Mouse (Mus musculus) embryo, embryonic 11 days (tissue): ENCODE measurements at regions not wholly inside any gene's neighbourhood (a gene's known extent, or its start where the extent isn't known, plus 50 kb on each side); places are given as distances from the start of the nearest gene placed in this dataset.

ENCODE experiments used
- DNase-seq: peaks from one replicate; pipeline ENCODE4 v3.0.0-alpha.2; 2015

DNA sequence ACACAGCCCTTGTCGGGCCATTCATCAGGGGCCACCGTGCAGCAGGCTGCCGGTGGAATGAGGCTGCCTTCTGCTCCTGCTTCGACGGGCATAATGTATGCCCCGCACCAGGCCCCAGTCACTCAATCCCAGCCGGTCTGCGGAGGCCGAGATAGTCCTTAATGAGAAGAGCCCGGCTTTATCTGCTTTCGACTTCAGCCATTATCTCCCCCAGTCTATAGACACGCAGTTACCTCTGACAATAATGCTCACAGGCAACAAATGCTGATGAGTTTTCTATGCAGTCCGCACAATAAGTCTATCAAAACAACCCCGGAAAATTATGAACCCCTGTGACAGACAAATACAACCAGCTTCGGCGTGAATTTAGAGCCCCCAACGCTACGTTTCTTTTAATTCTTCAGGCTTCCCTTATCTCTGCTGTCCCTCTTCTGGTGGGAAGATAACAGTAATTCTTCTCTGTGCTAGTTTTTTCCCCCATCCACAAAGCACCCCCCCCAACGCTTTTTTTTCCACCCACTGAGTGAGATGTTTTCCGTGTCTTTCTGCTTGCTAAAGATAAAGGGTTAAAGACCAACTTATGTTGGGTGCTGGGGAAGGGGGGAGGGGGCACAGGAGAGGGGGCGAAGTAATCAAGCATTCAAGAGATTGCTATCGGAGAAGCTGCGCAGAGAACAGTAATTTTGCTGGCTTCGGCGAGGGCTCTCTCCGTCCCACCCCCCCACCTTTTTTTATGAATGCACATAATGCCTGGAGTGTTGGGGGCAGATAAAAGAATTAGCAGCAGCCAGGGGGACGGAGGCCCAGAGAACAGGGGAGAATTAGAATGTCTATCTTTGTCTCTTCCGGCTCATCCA is 117.8 kb downstream of the Mrm1 start:
- peak; percentile 52 for DNase-seq

DNA sequence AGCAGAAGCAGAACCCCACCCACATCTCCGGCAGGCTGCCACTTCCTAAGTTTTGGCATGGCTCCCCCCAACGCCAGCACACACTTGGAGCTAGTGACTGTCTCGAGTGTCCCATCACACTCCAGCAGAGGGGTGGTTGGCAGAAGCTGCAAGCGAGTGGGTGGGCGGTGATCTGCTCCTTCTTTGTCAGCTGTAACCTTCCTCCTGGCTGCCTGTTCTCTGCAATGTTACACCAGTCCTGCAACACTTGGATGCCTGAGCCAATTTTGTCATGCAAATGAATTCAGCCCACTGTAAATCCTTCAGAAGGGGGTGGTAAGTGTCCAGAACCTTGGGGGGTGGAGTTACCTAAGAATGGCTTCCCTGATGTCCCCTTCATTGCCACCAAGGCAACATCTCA is 121.8 kb downstream of the Mrm1 start:
- no peak for DNase-seq

DNA sequence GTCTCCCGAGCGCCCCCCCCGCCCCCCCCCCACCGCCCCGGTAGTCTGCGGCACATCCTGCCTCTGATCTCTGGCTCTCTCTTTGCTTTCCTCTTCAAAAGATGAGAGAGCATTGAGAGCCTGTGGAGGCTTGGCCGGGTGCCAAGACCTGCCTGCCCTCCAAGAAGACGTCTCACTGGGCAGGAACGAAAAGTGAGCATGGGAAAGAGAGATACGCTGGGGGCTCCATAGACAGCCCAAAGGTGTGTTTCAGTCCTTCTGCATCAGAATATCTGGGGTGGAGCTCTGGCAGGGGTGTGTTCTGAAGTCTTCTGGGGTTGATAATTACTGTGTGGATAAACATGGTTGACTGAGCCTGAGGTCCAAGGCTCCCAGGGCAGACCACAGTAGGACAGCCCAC is 126.7 kb downstream of the Mrm1 start:
- DNase-seq, result peak; percentile 19

DNA sequence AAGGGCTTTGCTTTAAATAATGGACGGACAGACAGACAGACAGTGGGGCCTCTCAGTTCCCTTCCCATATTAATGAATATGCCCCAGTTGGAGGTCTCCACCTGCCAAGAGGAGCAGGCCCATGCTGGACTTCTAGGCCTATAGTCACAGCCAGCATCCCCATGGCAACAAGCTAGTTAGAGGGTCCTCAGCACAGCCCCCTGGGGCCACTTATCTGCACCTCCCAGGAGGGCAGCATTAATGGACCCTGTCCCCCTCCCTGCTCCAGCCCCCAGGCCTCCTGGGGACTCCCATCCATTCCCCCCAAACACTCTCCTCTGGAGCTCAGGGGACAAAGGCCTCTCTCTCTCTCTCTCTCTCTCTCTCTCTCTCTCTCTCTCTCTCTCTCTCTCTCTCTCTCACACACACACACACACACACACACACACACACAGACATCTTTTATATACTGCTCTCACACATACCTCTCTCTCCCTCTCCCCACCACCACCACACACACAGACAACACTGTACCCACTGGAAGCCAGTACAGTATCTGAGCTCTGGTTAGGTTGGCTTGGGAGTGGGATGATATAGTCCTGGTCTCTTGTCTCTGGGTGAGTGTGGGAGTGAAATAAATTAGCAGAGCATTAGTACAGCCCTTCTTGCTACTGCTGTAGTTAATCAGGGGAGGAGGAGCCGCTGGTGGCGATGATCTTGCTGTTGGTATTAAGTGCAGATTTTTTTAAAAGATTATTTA is 127.7 kb downstream of the Mrm1 start:
- peak; percentile 17 for DNase-seq

DNA sequence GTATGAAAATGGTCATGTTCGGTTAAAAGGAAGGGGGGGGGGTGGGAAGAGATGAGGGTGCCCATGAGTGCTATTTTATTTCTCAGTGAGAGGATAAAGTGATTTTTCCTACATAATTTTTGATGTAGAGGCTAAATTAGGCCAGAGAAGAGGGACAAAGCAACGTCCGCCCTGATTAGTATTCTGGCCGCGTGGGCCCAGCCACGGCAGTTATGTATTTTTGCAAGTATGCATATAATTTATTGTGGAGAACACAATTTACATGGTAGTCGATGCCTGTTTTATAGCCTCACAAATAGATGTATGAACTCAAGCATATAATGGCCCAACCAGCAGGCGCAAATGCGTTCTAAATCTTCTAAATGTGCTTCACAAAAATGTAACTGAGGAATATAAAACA is 132.8 kb downstream of the Mrm1 start:
- DNase-seq, result no peak

DNA sequence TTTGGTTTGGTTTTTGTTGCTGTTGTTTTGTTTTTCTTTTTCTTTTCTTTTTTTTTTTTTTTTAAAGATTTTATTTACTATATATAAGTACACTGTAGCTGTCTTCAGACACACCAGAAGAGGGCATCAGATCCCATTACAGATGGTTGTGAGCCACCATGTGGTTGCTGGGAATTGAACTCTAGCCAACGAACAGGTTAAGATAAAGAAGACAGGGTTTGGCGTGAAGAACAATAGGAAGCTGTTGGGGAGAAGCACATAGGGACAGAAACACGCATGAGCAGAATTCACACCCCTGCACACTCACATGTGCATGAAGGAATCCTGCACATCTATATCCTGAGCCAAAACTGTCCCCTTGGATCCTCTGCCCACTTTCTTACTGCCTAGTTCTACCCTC is 135.0 kb downstream of the Mrm1 start:
- no peak for DNase-seq

DNA sequence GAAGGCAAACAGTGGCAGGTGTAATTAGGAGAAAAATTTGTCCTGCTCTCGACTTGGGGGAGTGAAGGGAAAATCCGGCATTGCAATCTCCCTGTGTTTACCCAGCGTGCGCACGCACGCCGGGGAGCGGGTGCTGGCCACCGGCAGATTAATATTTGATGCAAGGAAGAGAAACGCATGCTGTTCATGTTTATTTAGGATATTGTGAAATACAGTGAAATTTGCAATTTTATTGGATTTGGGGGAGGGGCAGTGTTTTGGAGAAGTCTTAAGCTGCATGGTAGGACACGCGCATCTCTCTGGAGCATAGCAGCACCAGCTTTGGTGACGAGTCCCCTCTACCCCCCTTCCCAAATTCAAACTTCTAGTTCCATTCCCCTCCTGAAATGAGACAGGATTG is 136.4 kb downstream of the Mrm1 start:
- no peak for DNase-seq

DNA sequence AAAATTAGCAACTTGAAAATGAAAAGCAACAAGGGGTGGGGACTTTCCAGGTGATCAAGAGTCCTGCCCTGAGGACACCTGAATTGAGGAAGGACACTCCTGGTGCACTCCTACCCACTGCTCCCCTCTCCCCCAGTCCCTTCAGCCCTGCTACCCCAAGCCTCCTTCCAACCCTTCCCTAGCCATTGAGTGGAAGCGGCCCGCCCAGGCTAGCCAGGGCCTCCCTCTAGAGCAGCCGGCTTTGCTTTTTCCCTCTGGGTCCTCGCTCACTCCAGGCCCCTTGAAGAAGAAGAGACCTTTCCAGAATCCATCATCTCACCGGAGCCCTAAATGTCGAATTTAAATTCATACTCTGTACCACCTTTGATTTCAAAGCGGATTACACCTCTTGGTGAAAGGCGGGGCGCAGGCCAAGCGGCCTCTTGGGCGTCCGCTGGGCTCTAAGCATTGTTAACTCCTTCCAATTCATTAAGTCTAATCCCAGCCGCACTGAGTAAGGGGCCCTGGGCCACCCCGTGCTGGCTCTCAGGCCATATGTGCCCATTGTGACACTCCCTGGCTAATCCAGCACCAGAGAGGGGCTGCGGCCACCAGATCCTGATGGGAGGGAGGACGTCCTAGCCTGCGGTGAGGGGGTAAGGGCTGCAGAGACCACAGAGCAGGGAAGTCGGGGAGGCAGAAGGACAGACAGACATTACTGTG is 142.8 kb downstream of the Mrm1 start:
- peak; percentile 58 for DNase-seq

DNA sequence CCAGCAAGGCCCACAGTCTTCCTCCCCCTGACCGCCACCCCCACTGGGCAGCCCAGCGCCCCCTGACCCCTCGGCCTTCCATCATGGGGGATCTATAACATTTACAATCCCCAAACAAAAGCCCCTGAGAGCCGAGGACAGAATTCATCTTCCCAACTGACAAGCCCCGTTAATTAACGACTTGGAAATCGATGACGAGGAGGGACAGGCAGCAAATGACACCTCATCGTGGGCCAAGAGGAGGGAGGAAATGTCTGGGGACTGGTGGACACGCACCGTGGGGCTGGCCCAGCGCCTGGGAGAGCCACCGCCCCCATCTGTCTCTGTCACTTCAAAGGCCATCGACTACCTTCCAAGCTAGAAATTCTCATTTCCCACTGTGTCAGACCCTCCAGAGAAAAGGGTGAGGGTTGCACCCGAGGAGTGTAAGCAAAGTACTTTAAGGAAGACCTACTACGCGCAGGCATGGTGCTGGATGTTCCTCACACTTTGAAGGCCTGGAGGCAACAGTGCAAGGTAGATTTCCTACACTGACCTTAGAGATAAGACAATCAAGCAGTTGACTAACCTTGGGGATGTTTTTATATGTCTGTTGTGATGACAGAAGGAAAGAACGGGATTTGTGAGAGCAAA is 146.4 kb downstream of the Mrm1 start:
- peak; percentile 32 for DNase-seq

DNA sequence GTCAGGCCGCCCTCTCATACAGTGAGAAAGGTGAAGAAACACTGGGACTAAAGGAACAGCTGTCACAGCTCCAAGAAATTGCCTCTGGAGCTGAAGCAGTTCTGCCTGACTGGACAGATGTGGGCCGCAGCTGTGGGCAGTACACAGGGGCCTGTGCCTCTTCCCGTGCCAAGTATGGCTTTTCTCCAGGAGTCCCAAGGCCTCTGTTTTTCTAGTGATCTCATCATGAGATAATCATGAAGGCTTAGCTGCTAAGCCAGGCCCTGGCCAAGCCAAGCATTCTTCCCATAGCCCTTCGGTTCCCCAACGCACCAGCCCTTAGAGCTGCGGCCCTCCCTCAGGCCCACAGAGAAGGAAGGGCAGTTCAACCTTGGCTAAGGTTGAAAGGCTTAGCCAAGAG is 146.2 kb upstream of the Lhx1 start:
- DNase-seq, result no peak

DNA sequence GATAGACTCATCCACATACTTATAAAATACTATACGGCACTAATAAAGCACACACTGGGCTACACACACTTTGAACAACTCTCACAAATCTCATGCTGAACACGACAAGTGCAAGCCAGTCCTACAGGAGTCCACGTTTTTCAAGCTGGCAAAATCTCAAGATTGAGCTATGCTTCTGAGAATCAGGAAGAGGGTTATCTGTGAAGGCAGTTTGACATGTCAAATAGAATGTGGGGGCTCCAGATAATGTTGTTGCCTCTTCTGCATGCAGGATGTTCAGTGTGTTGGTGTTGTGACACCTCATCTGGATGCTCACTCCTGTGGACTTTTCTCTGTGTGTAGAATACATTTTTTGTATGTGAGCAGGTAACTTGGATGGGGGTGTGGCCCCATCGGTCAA is 142.4 kb upstream of the Lhx1 start:
- DNase-seq, result no peak

DNA sequence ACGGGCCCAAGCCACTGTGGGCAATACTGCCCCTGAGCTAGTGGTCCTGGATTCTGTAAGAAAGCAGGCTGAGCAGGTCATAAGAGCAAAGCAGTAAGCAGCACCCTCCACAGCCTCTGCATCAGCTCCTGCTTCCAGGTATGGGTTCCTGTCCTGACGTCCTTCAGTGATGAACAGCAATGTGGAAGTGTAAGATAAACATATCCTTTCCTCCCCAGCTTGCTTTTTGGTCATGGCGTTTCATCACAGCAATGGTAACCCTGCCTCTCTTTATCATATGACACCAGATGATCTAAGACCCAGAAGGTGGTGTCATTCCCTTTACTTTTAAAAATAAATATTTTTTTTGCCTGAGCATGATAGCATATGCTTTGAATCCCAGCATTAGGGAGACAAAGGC is 138.9 kb upstream of the Lhx1 start:
- DNase-seq, result no peak

DNA sequence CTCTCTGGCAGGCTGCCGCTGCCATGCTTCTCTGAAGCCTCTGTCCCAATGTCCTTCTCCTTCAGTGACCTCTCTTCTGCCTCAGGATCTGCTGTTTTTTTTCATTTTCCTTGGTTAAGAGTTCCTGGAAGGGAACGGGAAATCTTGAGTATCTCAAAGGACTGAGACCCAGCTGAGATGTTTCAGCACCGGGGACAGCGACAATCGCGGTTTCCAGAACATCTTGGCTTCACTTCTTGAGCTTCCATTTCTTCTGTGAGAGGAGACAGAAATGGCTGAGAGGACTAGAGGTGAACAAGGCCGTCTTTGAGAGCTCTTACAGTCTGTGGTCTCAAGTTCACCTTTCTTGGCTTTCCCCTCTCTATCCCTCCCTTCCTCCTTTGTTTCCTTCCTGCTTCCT is 136.6 kb upstream of the Lhx1 start:
- peak; percentile 82 for DNase-seq

DNA sequence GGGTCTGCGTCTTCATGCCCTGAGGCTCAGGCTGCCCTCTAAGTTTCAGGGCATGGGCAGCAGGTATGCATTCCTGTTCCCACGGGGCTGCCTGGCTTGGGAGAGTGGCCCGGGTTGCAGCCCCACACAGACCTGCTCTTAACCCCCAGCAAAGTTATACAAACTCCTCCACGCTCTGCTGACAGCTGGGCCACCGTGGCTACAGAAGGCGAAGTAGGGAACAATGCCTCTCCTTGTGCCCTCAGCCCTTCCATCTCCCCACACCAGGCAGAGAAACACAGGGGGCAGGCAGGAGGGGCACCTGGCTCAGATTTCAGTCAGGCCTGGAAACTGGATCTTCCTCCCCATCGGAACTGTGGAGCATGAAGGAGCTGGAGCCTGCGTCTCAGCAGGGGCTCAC is 135.5 kb upstream of the Lhx1 start:
- peak; percentile 41 for DNase-seq

DNA sequence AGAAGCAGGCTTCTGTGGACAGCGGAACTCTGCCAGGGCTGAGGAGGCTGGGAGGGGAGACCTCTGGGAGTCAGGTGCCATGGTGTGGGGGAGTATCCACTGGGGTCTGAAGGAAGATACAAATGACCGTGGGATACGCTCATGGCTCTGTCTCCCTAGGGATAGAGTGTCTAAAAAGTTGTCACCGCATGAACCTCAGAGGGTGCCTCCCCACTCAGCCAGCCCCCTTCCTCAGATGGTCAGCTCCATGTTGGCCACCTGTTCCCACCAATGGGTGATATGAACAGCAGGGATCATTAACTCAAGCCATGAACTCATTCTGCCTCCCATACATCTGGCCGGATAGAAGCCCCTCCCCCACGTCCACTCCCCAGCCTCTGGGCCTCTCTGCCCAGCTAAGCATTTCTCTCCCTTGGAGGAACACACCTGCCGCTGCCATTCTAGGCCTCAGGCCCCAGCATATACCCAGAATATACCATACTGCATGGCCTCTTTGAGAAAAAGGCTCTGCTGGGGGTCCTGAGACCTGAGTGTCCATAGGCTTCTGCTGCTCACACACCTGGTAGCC is 134.1 kb upstream of the Lhx1 start:
- DNase-seq, result no peak

DNA sequence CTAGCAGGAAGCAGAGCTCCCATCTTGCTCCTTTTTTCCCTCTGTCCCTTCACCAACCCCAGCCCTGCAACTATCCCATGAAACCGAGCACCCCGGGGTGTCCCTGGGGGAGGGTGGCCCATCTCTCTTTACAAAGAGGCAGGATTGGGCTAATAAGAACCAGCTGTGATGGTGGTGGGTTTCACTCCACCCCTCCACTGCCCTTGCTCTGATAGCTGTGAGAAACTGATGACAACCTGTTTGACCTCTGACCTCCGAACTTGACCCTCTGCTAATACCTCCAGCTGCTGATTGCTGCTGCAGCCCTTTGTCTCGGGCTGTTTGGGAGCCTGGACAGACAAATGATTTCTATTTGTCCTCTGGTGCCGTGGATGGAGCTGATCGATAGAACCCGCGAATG is 128.1 kb upstream of the Lhx1 start:
- peak; percentile 70 for DNase-seq

DNA sequence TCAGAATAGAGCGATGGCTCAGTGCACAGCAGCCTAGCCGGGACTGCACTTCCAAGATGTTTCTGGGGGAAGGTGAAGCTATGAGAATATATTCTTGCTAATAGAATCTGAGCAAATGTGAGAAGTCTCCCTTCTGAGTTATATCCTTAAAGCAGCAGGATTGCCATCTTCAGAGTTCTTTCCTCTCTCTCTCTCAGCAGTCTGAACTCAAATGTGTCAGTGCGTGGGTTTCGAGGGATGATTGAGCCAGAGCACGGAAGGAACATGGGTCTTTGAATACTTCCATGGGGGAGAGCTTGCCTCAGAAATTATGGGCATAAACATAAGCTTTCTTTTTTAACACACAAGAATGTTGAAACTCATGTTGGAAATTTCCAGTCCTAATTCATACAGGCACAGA is 123.6 kb upstream of the Lhx1 start:
- no peak for DNase-seq

DNA sequence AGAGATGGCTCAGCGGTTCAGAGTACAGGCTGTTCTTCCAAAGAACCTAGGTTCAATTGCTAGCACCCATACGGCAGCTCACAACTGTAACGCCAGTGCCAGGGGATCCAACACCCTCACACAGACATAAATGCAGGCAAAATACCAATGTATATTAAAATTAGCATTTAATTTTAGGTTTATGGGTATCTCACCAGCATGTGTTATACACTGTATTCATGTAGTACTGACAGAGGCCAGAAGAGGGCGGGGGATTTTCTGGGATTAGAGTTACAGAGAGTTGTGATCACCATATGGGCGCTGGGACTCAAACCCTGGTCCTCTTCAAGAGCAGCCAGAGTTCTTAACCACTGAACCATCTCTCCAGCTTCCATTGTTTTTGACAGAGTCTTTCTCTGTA is 121.8 kb upstream of the Lhx1 start:
- DNase-seq, result no peak

DNA sequence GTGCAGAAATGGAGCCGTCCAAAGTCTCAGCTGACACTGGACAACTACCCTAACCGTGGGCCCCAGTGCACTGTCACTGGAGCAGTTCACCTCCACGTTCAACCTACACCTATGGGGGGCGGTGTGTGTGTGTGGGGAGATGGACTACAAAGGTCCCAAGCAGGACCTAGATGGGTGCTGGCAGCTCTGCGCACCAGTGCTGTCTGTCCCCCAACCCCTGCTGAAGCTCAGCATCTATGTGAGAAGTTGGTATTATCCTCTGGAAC is 117.7 kb upstream of the Lhx1 start:
- DNase-seq, result no peak

DNA sequence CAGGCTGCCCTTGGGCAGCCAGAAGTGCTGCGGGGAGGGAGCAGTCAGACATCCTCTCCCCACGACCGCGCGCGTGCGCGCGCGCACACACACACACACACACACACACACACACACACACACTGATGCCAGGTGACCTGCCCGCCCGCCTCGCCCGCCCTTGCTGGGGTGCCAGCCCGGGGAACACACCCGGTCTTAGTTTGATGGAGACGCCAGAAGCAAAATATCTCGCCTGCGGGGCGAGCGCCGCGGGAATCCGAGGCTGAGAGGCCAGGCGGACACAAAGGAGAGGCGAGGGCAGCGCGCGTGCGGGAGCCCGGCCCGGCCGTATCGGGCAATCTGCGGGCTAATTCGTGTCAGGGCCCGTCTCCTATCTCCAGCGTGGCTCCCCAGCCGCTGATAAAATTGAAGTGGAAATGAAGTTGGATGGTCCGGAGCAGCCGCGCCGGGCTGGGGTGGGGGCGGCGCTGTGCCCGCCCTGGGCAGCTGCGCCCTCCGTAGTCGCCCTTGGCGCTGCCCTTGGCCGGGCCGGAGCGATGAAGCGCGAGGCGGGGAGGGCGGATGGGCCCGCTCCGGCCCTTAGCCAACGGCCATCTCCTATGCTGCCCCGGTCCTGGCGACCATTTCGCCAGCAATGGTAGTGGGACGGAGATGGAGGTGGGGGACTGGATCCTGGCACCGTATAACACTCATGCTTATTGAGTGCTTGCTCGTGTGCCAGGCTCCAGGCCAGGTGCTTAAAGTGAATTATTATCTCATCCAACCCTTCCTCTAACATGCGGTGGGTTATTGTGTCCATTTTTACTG is 117.2 kb upstream of the Lhx1 start:
- DNase-seq, result peak; percentile 73

DNA sequence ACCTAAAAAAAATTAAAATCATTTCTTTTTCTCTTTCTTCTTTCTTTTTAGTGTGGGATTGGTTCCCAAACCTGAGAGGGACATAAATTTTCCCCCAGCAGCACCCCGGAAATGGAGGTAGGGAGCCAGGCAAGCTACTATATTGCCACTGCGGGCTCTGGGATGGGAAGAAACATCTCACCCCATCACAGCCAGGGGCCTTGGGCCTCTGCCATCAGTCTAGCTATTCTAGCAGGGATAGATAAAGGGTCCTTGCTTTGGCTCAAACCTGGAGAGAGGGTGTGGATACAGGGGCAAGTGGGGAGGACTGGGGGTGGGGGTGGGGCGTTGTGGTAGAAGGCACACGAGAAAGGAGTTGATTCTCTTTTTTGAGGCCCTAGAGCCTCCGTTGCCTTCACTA is 116.3 kb upstream of the Lhx1 start:
- DNase-seq, result no peak

DNA sequence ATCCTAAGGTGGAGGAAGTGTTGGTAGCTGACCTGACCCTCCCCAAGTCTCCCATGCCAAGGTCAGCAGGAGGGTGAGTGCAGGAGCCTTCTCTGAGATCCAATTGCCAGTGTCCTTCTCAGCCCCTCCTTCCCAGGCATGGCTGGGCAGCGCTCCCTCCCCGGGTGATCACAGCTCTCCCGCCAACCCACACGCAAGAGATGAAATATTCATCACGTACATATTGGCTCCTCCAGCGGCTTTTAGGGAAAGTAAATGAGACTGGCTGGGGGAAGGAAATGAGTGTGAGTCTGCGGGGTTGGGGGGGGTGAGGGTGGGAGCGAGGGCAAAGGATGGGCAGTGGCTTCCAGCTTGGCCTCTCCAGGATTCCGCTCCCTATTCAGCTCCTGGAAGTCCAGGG is 113.0 kb upstream of the Lhx1 start:
- DNase-seq, result no peak

DNA sequence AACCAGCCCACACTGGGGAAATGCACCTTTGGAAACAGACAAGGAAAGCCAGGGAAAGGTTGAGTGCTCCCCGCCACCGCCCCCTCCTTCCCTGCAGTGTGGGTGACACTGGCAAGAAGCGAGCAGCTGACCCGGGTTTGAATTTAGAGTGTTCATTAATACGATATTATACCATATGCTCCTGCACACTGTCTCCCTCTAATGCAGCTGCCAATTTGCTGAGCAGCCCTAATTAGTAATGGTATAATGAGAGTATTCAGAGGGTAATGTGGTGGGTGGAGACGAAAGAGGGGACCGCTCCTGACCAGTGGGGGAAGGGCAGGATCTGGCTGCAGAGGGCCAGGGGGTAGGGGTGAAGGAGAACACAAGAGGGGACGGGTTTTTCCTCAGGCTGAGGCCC is 111.9 kb upstream of the Lhx1 start:
- no peak for DNase-seq
